Mouse (Mus musculus): ENCODE results near the gene Wsb1. TPM values are rescaled to one million over a fixed set of nuclear protein-coding genes. Genes with fewer than 3 reads are reported as not detected.

Gene Wsb1
- total and polyA plus RNA-seq, 3 experiments, result 84.1 to 129 (median 104) TPM

DNA sequence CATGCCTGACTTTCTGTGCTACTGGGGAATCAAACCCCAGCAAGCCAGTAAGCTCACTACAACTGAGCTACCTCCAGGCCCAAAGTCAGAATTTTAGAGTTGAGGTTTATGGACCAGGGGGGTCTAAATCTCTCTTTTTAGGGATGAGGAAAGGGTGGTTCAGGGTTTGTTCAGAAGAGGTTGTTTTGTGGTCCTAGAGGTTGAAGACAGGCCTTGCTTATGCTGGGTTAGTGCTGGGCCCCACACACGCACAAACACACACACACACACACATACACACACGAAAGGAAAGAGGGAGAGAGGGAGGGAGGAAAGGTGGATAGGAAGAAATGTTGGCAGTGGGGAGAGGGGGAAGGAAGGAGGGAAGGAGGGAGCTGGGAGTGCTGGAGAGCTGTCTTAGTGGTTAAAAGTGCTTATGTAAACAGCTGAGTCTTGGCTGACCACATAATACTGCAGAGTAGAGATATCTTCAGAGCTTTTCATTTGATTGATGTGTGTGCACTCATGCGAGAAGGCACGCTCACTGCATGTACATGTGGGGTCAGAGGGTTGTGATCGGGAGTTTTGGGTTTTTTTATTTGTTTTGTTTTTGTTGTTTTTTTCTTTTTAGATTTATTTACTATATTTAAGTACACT is 42.5 kb upstream of the Wsb1 start, which contains the start of gene Gm9964:
Gene Gm9964 (minus strand): TSS at position 51 of the 636 bp plus-strand sequence.
- Histone ChIP-seq H3K9me3 (replicated peaks; ENCODE audit: low read length) (no peaks in the 10 kb centered on the region), H3K27ac (ENCODE audit: insufficient read depth, low read depth) (no peak within 1 kb of the TSS), H3K4me2 (ENCODE audit: insufficient read depth, low read depth, poor library complexity, severe bottlenecking) (no peak within 1 kb of the TSS), H3K36me3 (replicated peaks in 1 of 2; ENCODE audit: control insufficient read depth in 1 of 2, insufficient read depth in 1 of 2, low read length in 1 of 2) (no peaks in the 10 kb centered on the region), H3K4me1 (ENCODE audit: control insufficient read depth in 1 of 2, insufficient read depth in 2 of 2) (peaks cover 6 to 15% of the 10 kb centered on the region in 2 experiments; a peak in 3 of 4 replicates), H3K79me2 (replicated peaks; ENCODE audit: control insufficient read depth, extremely low read depth, insufficient read depth, poor library complexity, severe bottlenecking) (no peaks in the 10 kb centered on the region), H3K27me3 (replicated peaks) (no peaks in the 10 kb centered on the region), H3K4me3 (replicated peaks in 1 of 3; ENCODE audit: low read depth in 2 of 3, low read length in 2 of 3, poor library complexity in 1 of 3) (no peak within 1 kb of the TSS), H3K9ac (ENCODE audit: insufficient read depth, low read depth) (no peak within 1 kb of the TSS)
- dilution Hi-C loops (cut with MboI; ENCODE audit: extremely low pct_ligation_motif_present, extremely low pct_unique_long_range_greater_than_20kb, low sequenced_read_pairs) (no loop called here), in situ Hi-C loops (cut with MboI; ENCODE audit: low pct_ligation_motif_present, low pct_unique_long_range_greater_than_20kb, low sequenced_read_pairs) (no loop called here)
- TF ChIP-seq E2F4 (IDR thresholded peaks at IDR 0.05; ENCODE audit: insufficient replicate concordance, low read depth, low read length) (no peak), MAZ (IDR thresholded peaks at IDR 0.05; ENCODE audit: low read depth, low read length) (no peak), MYC (IDR thresholded peaks at IDR 0.05; ENCODE audit: low read depth, low read length) (no peak), ZNF384 (IDR thresholded peaks at IDR 0.05; ENCODE audit: low read depth, low read length) (no peak), BHLHE40 (IDR thresholded peaks at IDR 0.05; ENCODE audit: low read depth, low read length) (no peak), TCF12 (IDR thresholded peaks at IDR 0.05; ENCODE audit: low read depth, low read length) (no peak), MEF2A (IDR thresholded peaks at IDR 0.05; ENCODE audit: borderline replicate concordance, low read depth, low read length) (no peak)
- DNase-seq (ENCODE audit: extremely low read depth), result no peak

GRCm38 (mm10) chr11:79296167-79296566 is 41.7 kb upstream of the Wsb1 start:
- no peak overlapping the region for H3K4me2 ChIP-seq (ENCODE audit: insufficient read depth, low read depth, poor library complexity, severe bottlenecking)
- H3K4me3 ChIP-seq (replicated peaks in 1 of 3; ENCODE audit: low read depth in 2 of 3, low read length in 2 of 3, poor library complexity in 1 of 3), result no peak overlapping the region
- DNase-seq (ENCODE audit: extremely low read depth), result peak; percentile 50
- H3K9ac ChIP-seq (ENCODE audit: insufficient read depth, low read depth), result no peak overlapping the region
- in situ Hi-C loops (cut with MboI; ENCODE audit: low pct_ligation_motif_present, low pct_unique_long_range_greater_than_20kb, low sequenced_read_pairs), result no loop called here
- TF ChIP-seq BHLHE40 (IDR thresholded peaks at IDR 0.05; ENCODE audit: low read depth, low read length) (peak; percentile 33), ZNF384 (IDR thresholded peaks at IDR 0.05; ENCODE audit: low read depth, low read length) (peak; percentile 27; the same call in 1 of the 2 replicates), CTCF (conservative IDR thresholded peaks at IDR 0.05 in 1 of 2, IDR thresholded peaks at IDR 0.05 in 1 of 2; ENCODE audit: low read depth in 2 of 2, low read length in 2 of 2) (peak; percentile 96 to 99), EP300 (IDR thresholded peaks at IDR 0.05; ENCODE audit: low read length) (peak; percentile 19; the same call in 1 of the 2 replicates), NRF1 (IDR thresholded peaks at IDR 0.05; ENCODE audit: low read depth, low read length) (no peak), SIN3A (IDR thresholded peaks at IDR 0.05; ENCODE audit: low read length) (no peak), GABPA (IDR thresholded peaks at IDR 0.05; ENCODE audit: insufficient replicate concordance, low read depth, low read length) (no peak), MEF2A (IDR thresholded peaks at IDR 0.05; ENCODE audit: borderline replicate concordance, low read depth, low read length) (0 out of 2 replicates have a peak, but pooled peaks have one; percentile 35), SMC3 (IDR thresholded peaks at IDR 0.05; ENCODE audit: low read depth, low read length) (peak; percentile 94), RAD21 (IDR thresholded peaks at IDR 0.05; ENCODE audit: low read depth, low read length) (peak; percentile 96), ZC3H11A (IDR thresholded peaks at IDR 0.05; ENCODE audit: low read depth, low read length) (peak; percentile 83), JUN (IDR thresholded peaks at IDR 0.05; ENCODE audit: insufficient read depth, low read depth, low read length) (no peak), MXI1 (IDR thresholded peaks at IDR 0.05; ENCODE audit: low read depth, low read length) (no peak), ELF1 (IDR thresholded peaks at IDR 0.05; ENCODE audit: low read depth, low read length) (peak; percentile 63; the same call in 1 of the 2 replicates)
- H3K36me3 ChIP-seq (replicated peaks in 1 of 2; ENCODE audit: control insufficient read depth in 1 of 2, insufficient read depth in 1 of 2, low read length in 1 of 2), result no peaks in the 10 kb centered on the region
- no peaks in the 10 kb centered on the region for H3K27me3 ChIP-seq (replicated peaks)
- dilution Hi-C loops (cut with MboI; ENCODE audit: extremely low pct_ligation_motif_present, extremely low pct_unique_long_range_greater_than_20kb, low sequenced_read_pairs), result no loop called here
- no peak overlapping the region for H3K27ac ChIP-seq (ENCODE audit: insufficient read depth, low read depth)
- no peaks in the 10 kb centered on the region for H3K9me3 ChIP-seq (replicated peaks; ENCODE audit: low read length)
- peaks cover 9 to 23% of the 10 kb centered on the region in 2 experiments; a peak in 3 of 4 replicates for H3K4me1 ChIP-seq (ENCODE audit: control insufficient read depth in 1 of 2, insufficient read depth in 2 of 2)
- no peaks in the 10 kb centered on the region for H3K79me2 ChIP-seq (replicated peaks; ENCODE audit: control insufficient read depth, extremely low read depth, insufficient read depth, poor library complexity, severe bottlenecking)
